Mouse (Mus musculus): Measurements from ENCODE around the gene D930020B18Rik. TPM values are rescaled to one million over a fixed set of nuclear protein-coding genes. Genes with fewer than 3 reads are reported as not detected.

Gene D930020B18Rik
- polyA plus RNA-seq, 2 experiments, result 1.1 TPM

- no peak overlapping the region for H3K9ac ChIP-seq (ENCODE audit: low read depth, low read length, severe bottlenecking)
- DNase-seq (ENCODE audit: low spot score) (no peak), ATAC-seq (ENCODE audit: low FRiP score, low read depth) (no peak)
- H3K27me3 ChIP-seq (ENCODE audit: control insufficient read depth, insufficient read depth, low read length), result no peaks in the 10 kb centered on the region
- no peak overlapping the region for H3K4me2 ChIP-seq (replicated peaks; ENCODE audit: low read depth, low read length, severe bottlenecking)
- no peaks in the 10 kb centered on the region for H3K4me1 ChIP-seq (ENCODE audit: control insufficient read depth, insufficient read depth, low read length)
- TF ChIP-seq POLR2A (IDR thresholded peaks at IDR 0.05; ENCODE audit: borderline replicate concordance, extremely low read depth, insufficient read depth, insufficient read length), result no peak
- no peaks in the 10 kb centered on the region for H3K36me3 ChIP-seq (ENCODE audit: control insufficient read depth, insufficient read depth, low read length)
- 59% methylated on average over 7 of the region's 7 CpGs for WGBS
- H3K9me3 ChIP-seq (ENCODE audit: control insufficient read depth, low read length), result no peaks in the 10 kb centered on the region
- no peak overlapping the region for H3K27ac ChIP-seq (replicated peaks; ENCODE audit: low read depth, low read length)
- H3K4me3 ChIP-seq (replicated peaks; ENCODE audit: low read length), result no peak overlapping the region
These were observed 35.6 kb downstream of the D930020B18Rik start for GRCm38 (mm10) chr10:121677019-121677418.

DNA sequence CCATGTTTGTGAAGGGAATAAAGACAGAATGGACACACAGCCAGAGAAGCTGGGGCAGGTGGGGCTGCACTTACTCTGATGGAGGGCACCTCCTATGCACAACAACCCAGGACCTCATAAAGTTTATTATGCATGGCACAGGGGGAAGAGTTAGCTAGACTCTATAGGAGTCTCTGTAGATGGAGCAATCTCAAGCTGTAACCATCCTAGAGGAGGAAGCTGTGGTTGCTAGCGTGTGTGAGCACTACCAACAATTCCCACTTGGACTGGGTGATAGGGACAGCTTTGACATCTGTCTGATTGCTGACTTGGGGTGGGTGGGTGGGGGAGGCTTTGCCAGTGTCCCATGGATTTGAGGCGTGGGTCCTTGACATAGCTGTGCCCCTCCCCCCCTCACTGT is 39.5 kb downstream of the D930020B18Rik start:
- H3K36me3 ChIP-seq (ENCODE audit: control insufficient read depth, insufficient read depth, low read length), result no peaks in the 10 kb centered on the region
- no peak for TF ChIP-seq POLR2A (IDR thresholded peaks at IDR 0.05; ENCODE audit: borderline replicate concordance, extremely low read depth, insufficient read depth, insufficient read length)
- H3K27me3 ChIP-seq (ENCODE audit: control insufficient read depth, insufficient read depth, low read length), result no peaks in the 10 kb centered on the region
- DNase-seq (ENCODE audit: low spot score) (no peak), ATAC-seq (ENCODE audit: low FRiP score, low read depth) (no peak)
- no peak overlapping the region for H3K4me2 ChIP-seq (replicated peaks; ENCODE audit: low read depth, low read length, severe bottlenecking)
- no peak overlapping the region for H3K4me3 ChIP-seq (replicated peaks; ENCODE audit: low read length)
- no peaks in the 10 kb centered on the region for H3K4me1 ChIP-seq (ENCODE audit: control insufficient read depth, insufficient read depth, low read length)
- no peak overlapping the region for H3K9ac ChIP-seq (ENCODE audit: low read depth, low read length, severe bottlenecking)
- H3K9me3 ChIP-seq (ENCODE audit: control insufficient read depth, low read length), result no peaks in the 10 kb centered on the region
- 93% methylated on average over 2 of the region's 2 CpGs for WGBS
- H3K27ac ChIP-seq (replicated peaks; ENCODE audit: low read depth, low read length), result no peak overlapping the region

- no peak overlapping the region for H3K27ac ChIP-seq (replicated peaks; ENCODE audit: low read depth, low read length)
- H3K4me2 ChIP-seq (replicated peaks; ENCODE audit: low read depth, low read length, severe bottlenecking), result no peak overlapping the region
- H3K27me3 ChIP-seq (ENCODE audit: control insufficient read depth, insufficient read depth, low read length), result no peaks in the 10 kb centered on the region
- H3K4me3 ChIP-seq (replicated peaks; ENCODE audit: low read length), result no peak overlapping the region
- TF ChIP-seq POLR2A (IDR thresholded peaks at IDR 0.05; ENCODE audit: borderline replicate concordance, extremely low read depth, insufficient read depth, insufficient read length), result no peak
- H3K9ac ChIP-seq (ENCODE audit: low read depth, low read length, severe bottlenecking), result no peak overlapping the region
- DNase-seq (ENCODE audit: low spot score) (no peak), ATAC-seq (ENCODE audit: low FRiP score, low read depth) (no peak)
- no peaks in the 10 kb centered on the region for H3K36me3 ChIP-seq (ENCODE audit: control insufficient read depth, insufficient read depth, low read length)
- no peaks in the 10 kb centered on the region for H3K9me3 ChIP-seq (ENCODE audit: control insufficient read depth, low read length)
- 89% methylated on average over 10 of the region's 10 CpGs for WGBS
- no peaks in the 10 kb centered on the region for H3K4me1 ChIP-seq (ENCODE audit: control insufficient read depth, insufficient read depth, low read length)
These were observed 41.2 kb downstream of the D930020B18Rik start for GRCm38 (mm10) chr10:121682539-121682938.

DNA sequence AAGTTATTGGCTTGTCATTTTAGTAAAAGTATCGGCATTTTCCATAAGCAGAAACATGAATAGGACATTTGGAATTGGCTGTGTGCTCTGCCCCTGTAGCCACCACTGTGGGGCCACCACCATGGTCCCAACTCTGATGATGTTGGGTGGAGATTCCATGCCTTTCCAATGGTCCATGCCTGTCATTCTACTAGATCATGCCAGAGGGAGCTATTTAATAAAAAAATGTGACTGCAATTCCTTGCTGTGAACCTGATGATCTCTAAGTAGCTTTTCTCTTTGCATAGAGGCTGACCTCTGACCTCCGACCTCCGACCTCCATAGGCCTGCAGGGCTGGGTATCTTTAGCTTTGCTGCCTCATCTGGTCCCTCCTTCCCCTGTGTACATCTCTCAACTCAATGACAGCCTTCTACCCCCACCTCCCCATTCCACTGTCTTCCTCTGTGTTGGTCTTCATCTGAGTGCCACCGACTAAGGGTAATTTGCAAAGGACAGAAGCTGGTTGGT is 44.8 kb downstream of the D930020B18Rik start:
- Histone ChIP-seq H3K4me2 (replicated peaks; ENCODE audit: low read depth, low read length, severe bottlenecking) (no peak overlapping the region), H3K36me3 (ENCODE audit: control insufficient read depth, insufficient read depth, low read length) (no peaks in the 10 kb centered on the region), H3K27me3 (ENCODE audit: control insufficient read depth, insufficient read depth, low read length) (no peaks in the 10 kb centered on the region), H3K27ac (replicated peaks; ENCODE audit: low read depth, low read length) (no peak overlapping the region), H3K9ac (ENCODE audit: low read depth, low read length, severe bottlenecking) (no peak overlapping the region), H3K4me1 (ENCODE audit: control insufficient read depth, insufficient read depth, low read length) (peaks cover 3% of the 10 kb centered on the region; the same call in 1 of the 2 replicates), H3K4me3 (replicated peaks; ENCODE audit: low read length) (no peak overlapping the region), H3K9me3 (ENCODE audit: control insufficient read depth, low read length) (no peaks in the 10 kb centered on the region)
- no peak for TF ChIP-seq POLR2A (IDR thresholded peaks at IDR 0.05; ENCODE audit: borderline replicate concordance, extremely low read depth, insufficient read depth, insufficient read length)
- 94% methylated on average over 4 of the region's 4 CpGs for WGBS
- DNase-seq (ENCODE audit: low spot score) (no peak), ATAC-seq (ENCODE audit: low FRiP score, low read depth) (no peak)

- no peak for DNase-seq (ENCODE audit: low spot score)
- Histone ChIP-seq H3K27me3 (ENCODE audit: control insufficient read depth, insufficient read depth, low read length) (no peaks in the 10 kb centered on the region), H3K4me2 (replicated peaks; ENCODE audit: low read depth, low read length, severe bottlenecking) (no peak overlapping the region), H3K27ac (replicated peaks; ENCODE audit: low read depth, low read length) (no peak overlapping the region), H3K4me1 (ENCODE audit: control insufficient read depth, insufficient read depth, low read length) (peaks cover 3% of the 10 kb centered on the region; the same call in 1 of the 2 replicates), H3K4me3 (replicated peaks; ENCODE audit: low read length) (no peak overlapping the region), H3K9ac (ENCODE audit: low read depth, low read length, severe bottlenecking) (no peak overlapping the region), H3K36me3 (ENCODE audit: control insufficient read depth, insufficient read depth, low read length) (no peaks in the 10 kb centered on the region), H3K9me3 (ENCODE audit: control insufficient read depth, low read length) (no peaks in the 10 kb centered on the region)
- ATAC-seq (ENCODE audit: low FRiP score, low read depth), result no peak
- WGBS, result 80% methylated on average over 7 of the region's 7 CpGs
- no peak for TF ChIP-seq POLR2A (IDR thresholded peaks at IDR 0.05; ENCODE audit: borderline replicate concordance, extremely low read depth, insufficient read depth, insufficient read length)
These were observed 46.1 kb downstream of the D930020B18Rik start for GRCm38 (mm10) chr10:121687511-121687910.

Measured in limb, embryonic 14.5 days (tissue).